Mouse (Mus musculus): ENCODE data around the gene Zfp420. TPM values are rescaled to one million over a fixed set of nuclear protein-coding genes. Genes with fewer than 3 reads are reported as not detected.

Zfp420 gene
- polyA plus RNA-seq, 1 experiment, result 2.2 TPM

- Histone ChIP-seq H3K4me1 (ENCODE audit: control insufficient read depth, insufficient read depth, insufficient read length, low read length) (no peaks in the 10 kb centered on the region), H3K4me3 (ENCODE audit: insufficient read depth, low read depth, low read length) (no peak overlapping the region), H3K27ac (replicated peaks; ENCODE audit: low read depth, low read length) (peak overlapping the region; percentile 76)
These were observed 57.7 kb downstream of the Zfp420 start for GRCm38 (mm10) chr7:29917371-29918061.

GRCm38 (mm10) chr7:29918062-29918453 lies 58.3 kb downstream of the Zfp420 start:
- Histone ChIP-seq H3K27ac (replicated peaks; ENCODE audit: low read depth, low read length) (peak overlapping the region; percentile 76), H3K4me3 (ENCODE audit: insufficient read depth, low read depth, low read length) (no peak overlapping the region), H3K4me1 (ENCODE audit: control insufficient read depth, insufficient read depth, insufficient read length, low read length) (no peaks in the 10 kb centered on the region)

- H3K4me1 ChIP-seq (ENCODE audit: control insufficient read depth, insufficient read depth, insufficient read length, low read length), result no peaks in the 10 kb centered on the region
- no peak overlapping the region for H3K4me3 ChIP-seq (ENCODE audit: insufficient read depth, low read depth, low read length)
- no peak overlapping the region for H3K27ac ChIP-seq (replicated peaks; ENCODE audit: low read depth, low read length)
These were observed 61.8 kb downstream of the Zfp420 start for GRCm38 (mm10) chr7:29921439-29922093.

- Histone ChIP-seq H3K4me1 (ENCODE audit: control insufficient read depth, insufficient read depth, insufficient read length, low read length) (no peaks in the 10 kb centered on the region), H3K27ac (replicated peaks; ENCODE audit: low read depth, low read length) (no peak overlapping the region), H3K4me3 (ENCODE audit: insufficient read depth, low read depth, low read length) (no peak overlapping the region)
These were observed 63.0 kb downstream of the Zfp420 start for GRCm38 (mm10) chr7:29922780-29923179.

Other genes with a start within 250 kb of the Zfp420 start
- gene Catsperg2, start 132.9 kb upstream of the Zfp420 start, polyA plus RNA-seq (2012; ENCODE audit: insufficient read depth, insufficient read length, missing spikeins), result not detected in 2 replicates
- 6.1 and 6.3 TPM in 2 replicates for gene Zfp84, start 91.4 kb upstream of the Zfp420 start, polyA plus RNA-seq (2012; ENCODE audit: insufficient read depth, insufficient read length, missing spikeins)
- 3.8 and 4.0 TPM in 2 replicates for gene Zfp30, start 76.0 kb upstream of the Zfp420 start, polyA plus RNA-seq (2012; ENCODE audit: insufficient read depth, insufficient read length, missing spikeins)
- 4.9 and 6.6 TPM in 2 replicates for gene Zfp790, start 43.9 kb upstream of the Zfp420 start, polyA plus RNA-seq (2012; ENCODE audit: insufficient read depth, insufficient read length, missing spikeins)
- 0.83 and 2.0 TPM in 2 replicates for gene Zfp940, start 6.3 kb upstream of the Zfp420 start, polyA plus RNA-seq (2012; ENCODE audit: insufficient read depth, insufficient read length, missing spikeins)
- gene Zfp27, start 46.6 kb downstream of the Zfp420 start, polyA plus RNA-seq (2012; ENCODE audit: insufficient read depth, insufficient read length, missing spikeins), result 5.5 and 7.1 TPM in 2 replicates
- 1.2 and 3.0 TPM in 2 replicates for gene Zfp383, start 48.2 kb downstream of the Zfp420 start, polyA plus RNA-seq (2012; ENCODE audit: insufficient read depth, insufficient read length, missing spikeins)
- gene Zfp74, start 94.1 kb downstream of the Zfp420 start, polyA plus RNA-seq (2012; ENCODE audit: insufficient read depth, insufficient read length, missing spikeins), result 5.3 and 7.3 TPM in 2 replicates
- 2.4 and 4.0 TPM in 2 replicates for gene Zfp568, start 124.0 kb downstream of the Zfp420 start, polyA plus RNA-seq (2012; ENCODE audit: insufficient read depth, insufficient read length, missing spikeins)
- 1.9 TPM in 2 replicates for gene Zfp14, start 191.4 kb downstream of the Zfp420 start, polyA plus RNA-seq (2012; ENCODE audit: insufficient read depth, insufficient read length, missing spikeins)
- gene Zfp82, start 212.9 kb downstream of the Zfp420 start, polyA plus RNA-seq (2012; ENCODE audit: insufficient read depth, insufficient read length, missing spikeins), result 1.8 and 2.1 TPM in 2 replicates
- not detected in 2 replicates for gene Gm26920, start 230.4 kb downstream of the Zfp420 start, polyA plus RNA-seq (2012; ENCODE audit: insufficient read depth, insufficient read length, missing spikeins)
- gene Zfp566, start 230.5 kb downstream of the Zfp420 start, polyA plus RNA-seq (2012; ENCODE audit: insufficient read depth, insufficient read length, missing spikeins), result 2.4 and 2.5 TPM in 2 replicates
- gene Zfp260, start 234.8 kb downstream of the Zfp420 start, polyA plus RNA-seq (2012; ENCODE audit: insufficient read depth, insufficient read length, missing spikeins), result 32.4 and 34.3 TPM in 2 replicates

Measured in brown adipose tissue, adult 24 weeks (tissue).